Mouse (Mus musculus): Measurements from ENCODE around the gene Arf4.
A peak's percentile ranks its signal among the peaks of the same experiment; 100 is the strongest.
"Not testable (repeated sequence)": the region's sequence is repeated elsewhere in the genome, so short reads cannot be mapped to it uniquely, and the experiment has no call there.

The Arf4 gene

GRCm38 (mm10) chr14:26662488-26662887, 24.6 kb downstream of the Arf4 start:
- DNase-seq (ENCODE audit: low spot score): no peak

GRCm38 (mm10) chr14:26663851-26664250, 26.0 kb downstream of the Arf4 start:
- DNase-seq (ENCODE audit: low spot score): no peak

- DNase-seq (ENCODE audit: low spot score): no peak
Observed at GRCm38 (mm10) chr14:26667991-26668370, 30.1 kb downstream of the Arf4 start.

- DNase-seq (ENCODE audit: low spot score): peak; percentile 60
Observed at GRCm38 (mm10) chr14:26668371-26669291, 30.8 kb downstream of the Arf4 start.

- peak; percentile 88 for DNase-seq (ENCODE audit: low spot score)
Observed at GRCm38 (mm10) chr14:26669292-26670073, 31.6 kb downstream of the Arf4 start, which contains the start of gene Pde12. Gene Pde12 (minus strand): TSS chr14:26669883.

- no peak for DNase-seq (ENCODE audit: low spot score)
Observed at GRCm38 (mm10) chr14:26670964-26671363, 33.1 kb downstream of the Arf4 start.

GRCm38 (mm10) chr14:26671870-26672615, 34.2 kb downstream of the Arf4 start:
- not testable (repeated sequence) for DNase-seq (ENCODE audit: low spot score)

- not testable (repeated sequence) for DNase-seq (ENCODE audit: low spot score)
Observed at GRCm38 (mm10) chr14:26674476-26675169, 36.7 kb downstream of the Arf4 start.

GRCm38 (mm10) chr14:26675371-26675770, 37.5 kb downstream of the Arf4 start:
- DNase-seq (ENCODE audit: low spot score): no peak

GRCm38 (mm10) chr14:26675791-26676190, 37.9 kb downstream of the Arf4 start:
- no peak for DNase-seq (ENCODE audit: low spot score)

GRCm38 (mm10) chr14:26690727-26691126, 52.9 kb downstream of the Arf4 start:
- DNase-seq (ENCODE audit: low spot score): no peak

- no peak for DNase-seq (ENCODE audit: low spot score)
Observed at GRCm38 (mm10) chr14:26691363-26691762, 53.5 kb downstream of the Arf4 start.

GRCm38 (mm10) chr14:26692974-26693373, 55.1 kb downstream of the Arf4 start, which contains the start of gene Dnah12:
Gene Dnah12 (plus strand): TSS chr14:26693274.
- DNase-seq (ENCODE audit: low spot score): no peak

GRCm38 (mm10) chr14:26697912-26698311, 60.0 kb downstream of the Arf4 start:
- DNase-seq (ENCODE audit: low spot score): no peak

GRCm38 (mm10) chr14:26705246-26705645, 67.4 kb downstream of the Arf4 start:
- DNase-seq (ENCODE audit: low spot score): not testable (repeated sequence)
